Mouse (Mus musculus) gastrocnemius, adult 18-20 months (tissue): ENCODE data around the gene Krtap4-7. TPM values are rescaled to one million over a fixed set of nuclear protein-coding genes. Genes with fewer than 3 reads are reported as not detected.
"Not testable (repeated sequence)": the region's sequence is repeated elsewhere in the genome, so short reads cannot be mapped to it uniquely, and the experiment has no call there.

Experiments used
- DNase-seq: peaks from one replicate; pipeline ENCODE4 v3.0.0; 2021; ENCODE audit warnings: low spot score
- long read RNA-seq, 2 experiments: library from polyadenylated mRNA; stranded (forward); transcript quantifications; one replicate each; pipeline ENCODE4 v2.0.0; 2021
- total RNA-seq, 2 experiments: library from RNA; stranded (reverse); gene quantifications; 2 replicates each; pipeline ENCODE4 v1.2.3; 2021

Krtap4-7 gene
- total RNA-seq = not detected
- long read RNA-seq, experiment 1 = 0 reads
- long read RNA-seq, experiment 2 = 0 reads

GRCm38 (mm10) chr11:99643635-99644139 is at the start of gene Krtap4-7:
Gene Krtap4-7, minus strand, starts transcription at chr11:99644089.
- DNase-seq = not testable (repeated sequence)

- DNase-seq = no peak
Measured at GRCm38 (mm10) chr11:99690463-99690862, 46.6 kb upstream of the Krtap4-7 start, which contains the start of gene Gm14190. Gene Gm14190, minus strand, starts transcription at chr11:99690740.

- DNase-seq = not testable (repeated sequence)
Measured at GRCm38 (mm10) chr11:99685235-99685634, 41.3 kb upstream of the Krtap4-7 start.

- no peak for DNase-seq
Measured at GRCm38 (mm10) chr11:99683481-99683880, 39.6 kb upstream of the Krtap4-7 start.

- no peak for DNase-seq
Measured at GRCm38 (mm10) chr11:99665860-99666259, 22.0 kb upstream of the Krtap4-7 start, which contains the start of gene Krtap4-6. Gene Krtap4-6, minus strand, starts transcription at chr11:99665960.

- DNase-seq = no peak
Measured at GRCm38 (mm10) chr11:99662802-99663201, 18.9 kb upstream of the Krtap4-7 start.

- DNase-seq = no peak
Measured at GRCm38 (mm10) chr11:99659256-99659655, 15.4 kb upstream of the Krtap4-7 start.

GRCm38 (mm10) chr11:99658467-99659010 is 14.7 kb upstream of the Krtap4-7 start, which contains the start of gene Gm11563:
Gene Gm11563, minus strand, starts transcription at chr11:99658960.
- not testable (repeated sequence) for DNase-seq

- no peak for DNase-seq
Measured at GRCm38 (mm10) chr11:99657051-99657450, 13.2 kb upstream of the Krtap4-7 start.

GRCm38 (mm10) chr11:99650136-99650535 is 6.2 kb upstream of the Krtap4-7 start, which contains the start of gene Gm11555:
Gene Gm11555, minus strand, starts transcription at chr11:99650236.
- DNase-seq = no peak

- no peak for DNase-seq
Measured at GRCm38 (mm10) chr11:99646444-99646843, 2.6 kb upstream of the Krtap4-7 start.

GRCm38 (mm10) chr11:99644351-99644750 is 462 bp upstream of the Krtap4-7 start:
- no peak for DNase-seq

GRCm38 (mm10) chr11:99640926-99641325 is 3.0 kb downstream of the Krtap4-7 start:
- no peak for DNase-seq

- DNase-seq = no peak
Measured at GRCm38 (mm10) chr11:99637086-99637485, 6.8 kb downstream of the Krtap4-7 start.

GRCm38 (mm10) chr11:99634653-99635134 is 9.2 kb downstream of the Krtap4-7 start, which contains the start of gene Krtap4-2:
Gene Krtap4-2, minus strand, starts transcription at chr11:99635084.
- DNase-seq = no peak

GRCm38 (mm10) chr11:99633293-99633692 is 10.6 kb downstream of the Krtap4-7 start:
- DNase-seq = no peak

- no peak for DNase-seq
Measured at GRCm38 (mm10) chr11:99630890-99631289, 13.0 kb downstream of the Krtap4-7 start.

GRCm38 (mm10) chr11:99628138-99628537 is 15.8 kb downstream of the Krtap4-7 start, which contains the start of gene Krtap4-1:
Gene Krtap4-1, minus strand, starts transcription at chr11:99628238.
- no peak for DNase-seq

- DNase-seq = no peak
Measured at GRCm38 (mm10) chr11:99620335-99620734, 23.6 kb downstream of the Krtap4-7 start, which contains the start of gene Gm11562. Gene Gm11562, minus strand, starts transcription at chr11:99620435.

- no peak for DNase-seq
Measured at GRCm38 (mm10) chr11:99614796-99615363, 29.0 kb downstream of the Krtap4-7 start, which contains the start of gene Krtap2-4. Gene Krtap2-4, minus strand, starts transcription at chr11:99614846.

GRCm38 (mm10) chr11:99610089-99610488 is 33.8 kb downstream of the Krtap4-7 start, which contains the start of gene Gm11937:
Gene Gm11937, minus strand, starts transcription at chr11:99610189.
- DNase-seq = not testable (repeated sequence)

- DNase-seq = no peak
Measured at GRCm38 (mm10) chr11:99609126-99609525, 34.8 kb downstream of the Krtap4-7 start.
